In genomic region chr8:88228286-88228685, GRCm38 (mm10) we compare ENCODE assay signal across 9 mouse cellular contexts. TPM values are rescaled to one million over a fixed set of nuclear protein-coding genes. Genes with fewer than 3 reads are reported as not detected.
DNase-seq lines count a peak whose midpoint lies in the region; ATAC-seq and TF ChIP-seq lines count a peak whose summit lies in the region.
"Had no signal": no experiment of that assay in that cellular context is flagged by ENCODE, and none has a peak within 500 bp of the region (broad histone marks: within the 10 kb centered on the region; RNA-seq: fewer than 3 reads in every experiment).

No protein-coding gene starts in this region.

- WGBS in kidney, embryonic 14.5 days, result 39% methylated on average over 1 of the region's 1 CpGs
- WGBS in midbrain, postnatal 0 days, result 41% methylated on average over 1 of the region's 1 CpGs
- WGBS in midbrain, embryonic 13.5 days, result 53% methylated on average over 1 of the region's 1 CpGs
- WGBS in intestine, embryonic 15.5 days, result 19% methylated on average over 1 of the region's 1 CpGs
- WGBS in stomach, postnatal 0 days, result 24% methylated on average over 1 of the region's 1 CpGs

- no peaks in the 10 kb centered on the region for H3K27me3 ChIP-seq in kidney, embryonic 14.5 days (ENCODE audit: control insufficient read depth, insufficient read depth, low read length)
- H3K27me3 ChIP-seq in midbrain, postnatal 0 days (ENCODE audit: insufficient read depth, low read length), result no peaks in the 10 kb centered on the region
- H3K27me3 ChIP-seq in midbrain, embryonic 13.5 days, result no peaks in the 10 kb centered on the region
- no peaks in the 10 kb centered on the region for H3K27me3 ChIP-seq in intestine, embryonic 15.5 days (replicated peaks)
- no peaks in the 10 kb centered on the region for H3K27me3 ChIP-seq in stomach, postnatal 0 days (ENCODE audit: control insufficient read depth, insufficient read depth, low read length)
- H3K27me3 ChIP-seq: limb, embryonic 15.5 days had no signal

- no peak for DNase-seq in kidney, postnatal 10 days
- DNase-seq in midbrain, postnatal 0 days (ENCODE audit: low spot score), result peak; percentile 12
- no peak for DNase-seq in stomach, postnatal 0 days (ENCODE audit: low spot score)
- no peak for DNase-seq in left cerebral cortex, postnatal 36 days (ENCODE audit: low spot score in 2 of 2)

- peaks cover 15% of the 10 kb centered on the region for H3K4me1 ChIP-seq in kidney, embryonic 14.5 days (ENCODE audit: control insufficient read depth, insufficient read depth, low read length)
- H3K4me1 ChIP-seq in midbrain, postnatal 0 days (ENCODE audit: insufficient read depth, low read length), result peaks cover 5% of the 10 kb centered on the region; the same call in 1 of the 2 replicates
- H3K4me1 ChIP-seq in midbrain, embryonic 13.5 days (replicated peaks), result peaks cover 40% of the 10 kb centered on the region
- peaks cover 15% of the 10 kb centered on the region for H3K4me1 ChIP-seq in intestine, embryonic 15.5 days (replicated peaks)
- H3K4me1 ChIP-seq in stomach, postnatal 0 days (replicated peaks; ENCODE audit: control insufficient read depth, insufficient read depth), result peaks cover 4% of the 10 kb centered on the region; the same call in 1 of the 2 replicates

- H3K4me2 ChIP-seq in kidney, embryonic 14.5 days (replicated peaks; ENCODE audit: low read depth, low read length), result no peak overlapping the region; the same call in 1 of the 2 replicates
- no peak overlapping the region for H3K4me2 ChIP-seq in midbrain, postnatal 0 days (ENCODE audit: low read depth, low read length, poor library complexity, severe bottlenecking)
- H3K4me2 ChIP-seq in midbrain, embryonic 13.5 days (replicated peaks), result no peak overlapping the region
- peak overlapping the region; percentile 29; the same call in 1 of the 2 replicates for H3K4me2 ChIP-seq in intestine, embryonic 15.5 days (replicated peaks)
- no peak overlapping the region for H3K4me2 ChIP-seq in stomach, postnatal 0 days (replicated peaks; ENCODE audit: low read depth)
- H3K4me2 ChIP-seq: limb, embryonic 15.5 days had no signal

- ATAC-seq in kidney, embryonic 14.5 days (ENCODE audit: low FRiP score, low TSS enrichment), result 0 out of 2 replicates have a peak, but pooled peaks have one; percentile 28
- ATAC-seq in midbrain, postnatal 0 days (ENCODE audit: low FRiP score), result no peak
- ATAC-seq in midbrain, embryonic 13.5 days, result no peak
- ATAC-seq in intestine, embryonic 15.5 days, result 0 out of 2 replicates have a peak, but pooled peaks have one; percentile 53
- 0 out of 2 replicates have a peak, but pooled peaks have one; percentile 45 for ATAC-seq in stomach, postnatal 0 days (ENCODE audit: low FRiP score, low TSS enrichment)
- ATAC-seq: inflammation-experienced regulatory T-cells, adult 6 months had no signal

- H3K9me3 ChIP-seq in kidney, embryonic 14.5 days (ENCODE audit: control insufficient read depth, low read length), result no peaks in the 10 kb centered on the region
- no peaks in the 10 kb centered on the region for H3K9me3 ChIP-seq in midbrain, postnatal 0 days (ENCODE audit: low read length)
- H3K9me3 ChIP-seq in midbrain, embryonic 13.5 days, result no peaks in the 10 kb centered on the region
- no peaks in the 10 kb centered on the region for H3K9me3 ChIP-seq in intestine, embryonic 15.5 days
- H3K9me3 ChIP-seq in stomach, postnatal 0 days (ENCODE audit: control insufficient read depth, low read length), result no peaks in the 10 kb centered on the region
- H3K9me3 ChIP-seq: limb, embryonic 15.5 days had no signal

- no peak for TF ChIP-seq EP300 in stomach, postnatal 0 days (optimal IDR thresholded peaks at IDR 0.05)

- H3K36me3 ChIP-seq in kidney, embryonic 14.5 days (ENCODE audit: control insufficient read depth, insufficient read depth, low read length), result no peaks in the 10 kb centered on the region
- H3K36me3 ChIP-seq in midbrain, postnatal 0 days (ENCODE audit: insufficient read depth, low read length), result no peaks in the 10 kb centered on the region
- H3K36me3 ChIP-seq in midbrain, embryonic 13.5 days, result no peaks in the 10 kb centered on the region
- H3K36me3 ChIP-seq in intestine, embryonic 15.5 days, result no peaks in the 10 kb centered on the region
- H3K36me3 ChIP-seq in stomach, postnatal 0 days (ENCODE audit: control insufficient read depth, insufficient read depth, low read length), result no peaks in the 10 kb centered on the region

- no peak for TF ChIP-seq CTCF in midbrain, postnatal 0 days (IDR thresholded peaks at IDR 0.05)
- TF ChIP-seq CTCF in stomach, postnatal 0 days (IDR thresholded peaks at IDR 0.05; ENCODE audit: low read depth), result no peak

- no peak overlapping the region for H3K9ac ChIP-seq in kidney, embryonic 14.5 days (ENCODE audit: low read depth, low read length)
- H3K9ac ChIP-seq in midbrain, postnatal 0 days (replicated peaks; ENCODE audit: low read length, poor library complexity, severe bottlenecking), result no peak overlapping the region
- no peak overlapping the region for H3K9ac ChIP-seq in midbrain, embryonic 13.5 days (replicated peaks)
- H3K9ac ChIP-seq in intestine, embryonic 15.5 days, result no peak overlapping the region
- no peak overlapping the region for H3K9ac ChIP-seq in stomach, postnatal 0 days (ENCODE audit: low read length)
- H3K9ac ChIP-seq: limb, embryonic 15.5 days had no signal

- intact Hi-C loops in left cerebral cortex, postnatal 36 days (cut with DNase I), result no loop called here

- H3K27ac ChIP-seq in kidney, embryonic 14.5 days (ENCODE audit: low read depth, low read length), result no peak overlapping the region
- H3K27ac ChIP-seq in midbrain, postnatal 0 days (ENCODE audit: low read depth, low read length), result no peak overlapping the region
- H3K27ac ChIP-seq in midbrain, embryonic 13.5 days, result no peak overlapping the region
- H3K27ac ChIP-seq in intestine, embryonic 15.5 days, result peak overlapping the region; percentile 22; the same call in 1 of the 2 replicates
- no peak overlapping the region for H3K27ac ChIP-seq in stomach, postnatal 0 days (replicated peaks)
- H3K27ac ChIP-seq: limb, embryonic 15.5 days had no signal

- H3K4me3 ChIP-seq in kidney, embryonic 14.5 days (ENCODE audit: low read length), result no peak overlapping the region
- no peak overlapping the region for H3K4me3 ChIP-seq in midbrain, postnatal 0 days (ENCODE audit: low read depth, low read length)
- H3K4me3 ChIP-seq in midbrain, embryonic 13.5 days (replicated peaks), result no peak overlapping the region
- H3K4me3 ChIP-seq in intestine, embryonic 15.5 days (replicated peaks), result no peak overlapping the region
- no peak overlapping the region for H3K4me3 ChIP-seq in stomach, postnatal 0 days (ENCODE audit: low read depth, low read length)
- H3K4me3 ChIP-seq: limb, embryonic 15.5 days had no signal

RNA-seq across cellular contexts. Expression of gene Tent4b, which starts 29.3 kb away (rescaled TPM):
- polyA plus RNA-seq in kidney, embryonic 14.5 days (2014; fragmentation: Nextera tagmentation; extraction: Ambion mirVana), result 12.5 and 14.0 TPM in 2 replicates
- 34.9 and 36.9 TPM in 2 replicates for total RNA-seq in midbrain, postnatal 0 days (2014; rRNA removed)
- polyA plus RNA-seq in midbrain, postnatal 0 days (2015; fragmentation: Nextera tagmentation; extraction: Ambion mirVana), result 7.9 and 8.9 TPM in 2 replicates
- 9.1 and 9.7 TPM in 2 replicates for polyA plus RNA-seq in midbrain, embryonic 13.5 days (2015; fragmentation: Nextera tagmentation; extraction: Ambion mirVana)
- polyA plus RNA-seq in intestine, embryonic 15.5 days (2015; fragmentation: Nextera tagmentation; extraction: Ambion mirVana), result 6.3 and 7.0 TPM in 2 replicates
- polyA plus RNA-seq in stomach, postnatal 0 days (2015; fragmentation: Nextera tagmentation; extraction: Ambion mirVana), result 3.4 and 3.6 TPM in 2 replicates
- 10 to 100 TPM; 36.5 to 37.9 TPM for total RNA-seq in left cerebral cortex, postnatal 36 days (2021)

RNA-seq across cellular contexts. Expression of gene Adcy7, which starts 43.9 kb away (rescaled TPM):
- 2.0 and 3.1 TPM in 2 replicates for polyA plus RNA-seq in kidney, embryonic 14.5 days (2014; fragmentation: Nextera tagmentation; extraction: Ambion mirVana)
- 21.4 and 23.3 TPM in 2 replicates for total RNA-seq in midbrain, postnatal 0 days (2014; rRNA removed)
- 11.1 and 11.9 TPM in 2 replicates for polyA plus RNA-seq in midbrain, postnatal 0 days (2015; fragmentation: Nextera tagmentation; extraction: Ambion mirVana)
- polyA plus RNA-seq in midbrain, embryonic 13.5 days (2015; fragmentation: Nextera tagmentation; extraction: Ambion mirVana), result 1.3 and 1.7 TPM in 2 replicates
- polyA plus RNA-seq in intestine, embryonic 15.5 days (2015; fragmentation: Nextera tagmentation; extraction: Ambion mirVana), result 3.1 and 3.2 TPM in 2 replicates
- polyA plus RNA-seq in stomach, postnatal 0 days (2015; fragmentation: Nextera tagmentation; extraction: Ambion mirVana), result 5.2 and 5.7 TPM in 2 replicates
- total RNA-seq in left cerebral cortex, postnatal 36 days (2021), result 1 to 10 TPM; 4.7 TPM

Comparison
In these comparisons a context has a peak if more than half of its experiments do, and no peak if none do; other contexts are left out.
1. ATAC-seq: peak in kidney, embryonic 14.5 days (single experiment), intestine, embryonic 15.5 days (single experiment) and stomach, postnatal 0 days (single experiment); none in midbrain, postnatal 0 days (single experiment) and midbrain, embryonic 13.5 days (single experiment).